ENCODE assay signal across 22 mouse cellular contexts in the genomic region with DNA sequence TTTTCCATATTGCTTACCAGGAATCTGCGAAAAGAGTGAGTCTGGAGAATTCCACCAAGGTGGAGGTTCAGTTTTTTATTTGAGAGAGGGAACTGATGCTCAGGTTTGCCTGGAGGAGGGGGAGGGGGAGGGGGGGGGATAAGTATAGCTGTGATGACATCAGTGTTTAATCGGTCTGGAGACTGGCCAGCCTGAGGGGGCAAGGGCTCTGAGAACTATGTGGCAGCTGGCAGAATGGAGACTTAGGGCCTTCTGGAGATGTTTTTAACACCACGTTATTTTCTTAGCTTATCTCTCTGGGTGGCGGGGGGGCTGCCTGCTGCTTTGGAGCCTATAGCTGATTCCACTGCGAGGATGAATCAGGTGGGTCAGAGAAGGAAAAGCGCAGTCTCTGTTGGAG. TPM values are rescaled to one million over a fixed set of nuclear protein-coding genes. Genes with fewer than 3 reads are reported as not detected.
A peak's percentile ranks its signal among the peaks of the same experiment; 100 is the strongest.
DNase-seq lines count a peak whose midpoint lies in the region; TF ChIP-seq lines count a peak whose summit lies in the region.
"Had no signal": no experiment of that assay in that cellular context is flagged by ENCODE, and none has a peak within 500 bp of the region (broad histone marks: within the 10 kb centered on the region; RNA-seq: fewer than 3 reads in every experiment).

No protein-coding gene starts in this region.

- no peaks in the 10 kb centered on the region for H3K27me3 ChIP-seq in cerebellum, adult 2 months (ENCODE audit: control insufficient read depth, insufficient read depth, low read length)
- H3K27me3 ChIP-seq: forebrain, embryonic 12.5 days had no signal

- no peak overlapping the region for H3K4me3 ChIP-seq in cerebellum, adult 2 months (replicated peaks; ENCODE audit: insufficient read depth, low read depth, low read length)
- H3K4me3 ChIP-seq: embryonic facial prominence, embryonic 13.5 days; embryonic facial prominence, embryonic 15.5 days; erythroblast, embryonic 14.5 days; forebrain, embryonic 10.5 days; forebrain, embryonic 12.5 days had no signal

- H3K4me1 ChIP-seq in cerebellum, adult 2 months (ENCODE audit: control insufficient read depth, insufficient read depth, low read length) = peaks cover 29% of the 10 kb centered on the region
- H3K4me1 ChIP-seq: embryonic facial prominence, embryonic 13.5 days; embryonic facial prominence, embryonic 15.5 days; forebrain, embryonic 10.5 days; forebrain, embryonic 12.5 days had no signal

- TF ChIP-seq POLR2A in cerebellum, adult 2 months (IDR thresholded peaks at IDR 0.05; ENCODE audit: borderline replicate concordance, insufficient read depth, low read length) = no peak

- DNase-seq in cerebellum, adult 8-10 months = peak; percentile 2
- DNase-seq in cerebellum, adult 2 months = no peak
- DNase-seq in heart, adult 11 months = peak; percentile 45
- no peak for DNase-seq in heart, adult 9 months (ENCODE audit: low spot score in 2 of 2)
- peak; percentile 56 for DNase-seq in left cerebral cortex, postnatal 4 days
- no peak for DNase-seq in left cerebral cortex, postnatal 25 days (ENCODE audit: low spot score in 2 of 2)
- peak; percentile 64 for DNase-seq in retina, postnatal 7 days (ENCODE audit: low read depth, low spot score)
- no peak for DNase-seq in kidney, postnatal 4 days
- DNase-seq: adrenal gland, adult 2 months; adrenal gland, postnatal 10 days; cerebellum, adult 11-12 months; cerebellum, adult 9-10 months; cerebellum, postnatal 36 days; embryo, embryonic 11 days had no signal

- 53% methylated on average over 6 of the region's 6 CpGs for WGBS in cerebellum, adult 2 months

- H3K27ac ChIP-seq in cerebellum, adult 2 months (ENCODE audit: insufficient read depth, low read length) = no peak overlapping the region
- H3K27ac ChIP-seq: embryonic facial prominence, embryonic 13.5 days; embryonic facial prominence, embryonic 15.5 days; forebrain, embryonic 10.5 days; forebrain, embryonic 12.5 days had no signal

- TF ChIP-seq CTCF in cerebellum, adult 2 months (IDR thresholded peaks at IDR 0.05; ENCODE audit: borderline replicate concordance, insufficient read depth, low read depth, low read length) = no peak

- intact Hi-C loops in left cerebral cortex, postnatal 4 days (cut with DNase I) = loop anchor here (1.0 kb wide), 1 partner anchor 8 kb away; no protein-coding TSS in a partner anchor
- intact Hi-C loops in left cerebral cortex, postnatal 25 days (cut with DNase I) = no loop called here

RNA-seq across cellular contexts. Expression of a gene that starts 24.6 kb away (rescaled TPM):
- polyA plus RNA-seq in cerebellum, adult 2 months (2012; rRNA removed) = 30.3 and 35.1 TPM in 2 replicates
- total RNA-seq in left cerebral cortex, postnatal 4 days (2021) = 10 to 100 TPM; 69.5 to 72.9 TPM
- 100 to 1,000 TPM in 1 of 2 experiments, 10 to 100 TPM in 1; 93.7 to 115 TPM for total RNA-seq in left cerebral cortex, postnatal 25 days (2021)
- total RNA-seq: common myeloid progenitor, adult 5-6 weeks; MEL had no signal
- polyA plus RNA-seq: C2C12; erythroblast, embryonic 14.5 days had no signal

RNA-seq across cellular contexts. Expression of a gene that starts 51.7 kb away (rescaled TPM):
- polyA plus RNA-seq in cerebellum, adult 2 months (2012; rRNA removed) = 231 and 250 TPM in 2 replicates
- 100 to 1,000 TPM; 454 to 464 TPM for total RNA-seq in left cerebral cortex, postnatal 4 days (2021)
- total RNA-seq in left cerebral cortex, postnatal 25 days (2021) = 100 to 1,000 TPM; 445 to 487 TPM

Comparison
In these comparisons a context has a peak if more than half of its experiments do, and no peak if none do; other contexts are left out.
1. DNase-seq: peak in cerebellum, adult 8-10 months (single experiment), heart, adult 11 months (single experiment), left cerebral cortex, postnatal 4 days (single experiment) and retina, postnatal 7 days (single experiment); none in cerebellum, adult 2 months (0 of 2), heart, adult 9 months (0 of 2), left cerebral cortex, postnatal 25 days (0 of 2) and kidney, postnatal 4 days (0 of 2).